Mouse (Mus musculus) lung, postnatal 0 days (tissue): Measurements from ENCODE around the gene BC030867. TPM values are rescaled to one million over a fixed set of nuclear protein-coding genes. Genes with fewer than 3 reads are reported as not detected.
A peak's percentile ranks its signal among the peaks of the same experiment; 100 is the strongest.

Experiments
- ATAC-seq: fragments of 200-750 bp; cut with Nextera tagmentation; 2 replicates; pipeline ENCODE4 v1.8.0; 2017; ENCODE audit warnings: moderate library complexity
- DNase-seq: peaks from one replicate; pipeline ENCODE4 v3.0.0-alpha.2; 2016; ENCODE audit warnings: low spot score
- H3K27ac ChIP-seq: fragments of 300-500 bp; sonication (generic); 2 replicates; pipeline ENCODE4 v1.5.1; 2014; ENCODE audit warnings: antibody characterized with exemption, mild to moderate bottlenecking, low read length, mixed read lengths
- H3K27me3 ChIP-seq: fragments of 300-500 bp; sonication (generic); replicated peaks from 2 replicates; pipeline ENCODE4 v1.6.1; 2014; ENCODE audit warnings: low read length, mixed read lengths; ENCODE audit not compliant: insufficient read depth
- H3K36me3 ChIP-seq: fragments of 300-500 bp; sonication (generic); 2 replicates; pipeline ENCODE4 v1.6.1; 2014; ENCODE audit warnings: low read length, mixed read lengths; ENCODE audit not compliant: insufficient read depth
- H3K4me1 ChIP-seq: fragments of 300-500 bp; sonication (generic); 2 replicates; pipeline ENCODE4 v1.6.1; 2014; ENCODE audit warnings: antibody characterized with exemption, low read depth, low read length, mixed read lengths; ENCODE audit not compliant: insufficient read depth
- H3K4me2 ChIP-seq: fragments of 300-500 bp; sonication (generic); replicated peaks from 2 replicates; pipeline ENCODE4 v1.6.1; 2014; ENCODE audit warnings: low read depth, mild to moderate bottlenecking, low read length, moderate library complexity, mixed read lengths
- H3K4me3 ChIP-seq: fragments of 300-500 bp; sonication (generic); 2 replicates; pipeline ENCODE4 v1.5.1; 2014; ENCODE audit warnings: low read depth, low read length
- H3K9ac ChIP-seq: fragments of 300-500 bp; sonication (generic); replicated peaks from 2 replicates; pipeline ENCODE4 v1.6.1; 2014; ENCODE audit warnings: low read depth, mild to moderate bottlenecking
- H3K9me3 ChIP-seq: fragments of 300-500 bp; sonication (generic); 2 replicates; pipeline ENCODE4 v1.6.1; 2016; ENCODE audit warnings: low read length, mixed read lengths
- CTCF ChIP-seq: IDR thresholded peaks from 2 replicates; pipeline ENCODE4 v1.5.1; 2016; ENCODE audit warnings: antibody characterized with exemption, mild to moderate bottlenecking
- EP300 ChIP-seq: IDR thresholded peaks from 2 replicates; pipeline ENCODE4 v1.6.1; 2016; ENCODE audit warnings: antibody characterized with exemption, mild to moderate bottlenecking, control low read depth
- WGBS: fragments of 180-500 bp; shearing (Covaris S2); extraction: QIAGEN DNeasy Blood & Tissue Kit; methylation state at CpG from one replicate; pipeline ENCODE4 v1.1.7; 2014; 5-methylcytosine and 5-hydroxymethylcytosine counted together
- polyA plus RNA-seq: library from polyadenylated mRNA; unstranded; fragments of >200 nt; fragmentation: Nextera tagmentation; extraction: Ambion mirVana; gene quantifications from 2 replicates; pipeline ENCODE4 v1.2.1, GENCODE M21; 2015

Gene BC030867
- 0.88 and 1.3 TPM in 2 replicates for polyA plus RNA-seq

- no peaks in the 10 kb centered on the region for H3K27me3 ChIP-seq
- H3K36me3 ChIP-seq, result no peaks in the 10 kb centered on the region
- peak within 1 kb of the TSS; percentile 49 for H3K4me3 ChIP-seq
- ATAC-seq (peak; percentile 69), DNase-seq (peak; percentile 96)
- H3K4me1 ChIP-seq, result peaks cover 8% of the 10 kb centered on the region
- H3K27ac ChIP-seq, result no peak within 1 kb of the TSS
- peak within 1 kb of the TSS; percentile 93 for H3K4me2 ChIP-seq
- TF ChIP-seq CTCF (peak; percentile 82), EP300 (peak; percentile 52; the same call in 1 of the 2 replicates)
- H3K9me3 ChIP-seq, result no peaks in the 10 kb centered on the region
- H3K9ac ChIP-seq, result no peak within 1 kb of the TSS; the same call in 1 of the 2 replicates
- under 1% methylated on average over 40 of the region's 41 CpGs for WGBS
Observed at GRCm38 (mm10) chr11:102248630-102249230, at the start of gene BC030867. Gene BC030867, plus strand, starts transcription at chr11:102248882.

GRCm38 (mm10) chr11:102199856-102200255, 48.8 kb upstream of the BC030867 start:
- H3K9ac ChIP-seq, result no peak overlapping the region
- H3K4me2 ChIP-seq, result no peak overlapping the region
- H3K9me3 ChIP-seq, result no peaks in the 10 kb centered on the region
- H3K27me3 ChIP-seq, result no peaks in the 10 kb centered on the region
- no peak overlapping the region for H3K27ac ChIP-seq
- WGBS, result 56% methylated on average over 9 of the region's 9 CpGs
- TF ChIP-seq CTCF, result no peak
- no peak for TF ChIP-seq EP300
- no peak for DNase-seq
- H3K36me3 ChIP-seq, result peaks cover 68% of the 10 kb centered on the region
- no peak for ATAC-seq
- no peaks in the 10 kb centered on the region for H3K4me1 ChIP-seq
- H3K4me3 ChIP-seq, result no peak overlapping the region

GRCm38 (mm10) chr11:102201408-102201821, 47.3 kb upstream of the BC030867 start:
- TF ChIP-seq CTCF (peak; percentile 46), EP300 (no peak)
- DNase-seq (no peak), ATAC-seq (no peak; the same call in 1 of the 2 replicates)

GRCm38 (mm10) chr11:102206481-102206880, 42.2 kb upstream of the BC030867 start:
- Histone ChIP-seq H3K9ac (no peak overlapping the region), H3K4me3 (no peak overlapping the region), H3K27me3 (no peaks in the 10 kb centered on the region), H3K4me1 (peaks cover 10% of the 10 kb centered on the region), H3K36me3 (peaks cover 19% of the 10 kb centered on the region), H3K9me3 (no peaks in the 10 kb centered on the region), H3K27ac (no peak overlapping the region), H3K4me2 (no peak overlapping the region)
- 82% methylated on average over 17 of the region's 30 CpGs for WGBS
- no peak for ATAC-seq
- no peak for DNase-seq
- TF ChIP-seq CTCF (no peak), EP300 (no peak)

More at GRCm38 (mm10) chr11:102201408-102201821, 47.3 kb upstream of the BC030867 start:
- no peak overlapping the region for H3K4me2 ChIP-seq
- H3K9ac ChIP-seq, result no peak overlapping the region
- no peaks in the 10 kb centered on the region for H3K4me1 ChIP-seq
- no peaks in the 10 kb centered on the region for H3K9me3 ChIP-seq
- no peaks in the 10 kb centered on the region for H3K27me3 ChIP-seq
- peaks cover 57% of the 10 kb centered on the region for H3K36me3 ChIP-seq
- no peak overlapping the region for H3K27ac ChIP-seq
- WGBS, result 77% methylated on average over 11 of the region's 12 CpGs
- no peak overlapping the region for H3K4me3 ChIP-seq

GRCm38 (mm10) chr11:102207825-102208777, 40.6 kb upstream of the BC030867 start:
- no peak overlapping the region for H3K4me2 ChIP-seq
- no peak overlapping the region for H3K9ac ChIP-seq
- DNase-seq (peak; percentile 74), ATAC-seq (peak; percentile 46)
- WGBS, result 54% methylated on average over 11 of the region's 11 CpGs
- no peaks in the 10 kb centered on the region for H3K27me3 ChIP-seq
- H3K9me3 ChIP-seq, result no peaks in the 10 kb centered on the region
- peaks cover 18% of the 10 kb centered on the region for H3K36me3 ChIP-seq
- 0 out of 2 replicates have a peak overlapping the region, but pooled peaks have one; percentile 21 for H3K27ac ChIP-seq
- TF ChIP-seq EP300, result no peak
- TF ChIP-seq CTCF, result no peak
- H3K4me3 ChIP-seq, result no peak overlapping the region
- peaks cover 18% of the 10 kb centered on the region for H3K4me1 ChIP-seq

- no peak overlapping the region for H3K4me2 ChIP-seq
- peaks cover 18% of the 10 kb centered on the region for H3K4me1 ChIP-seq
- ATAC-seq (no peak), DNase-seq (no peak)
- no peak overlapping the region for H3K9ac ChIP-seq
- TF ChIP-seq CTCF (no peak), EP300 (no peak)
- H3K27me3 ChIP-seq, result no peaks in the 10 kb centered on the region
- 19% methylated on average over 3 of the region's 4 CpGs for WGBS
- H3K27ac ChIP-seq, result no peak overlapping the region
- H3K4me3 ChIP-seq, result no peak overlapping the region
- no peaks in the 10 kb centered on the region for H3K9me3 ChIP-seq
- H3K36me3 ChIP-seq, result peaks cover 14% of the 10 kb centered on the region
Observed at GRCm38 (mm10) chr11:102208846-102209245, 39.8 kb upstream of the BC030867 start.
